In the genomic region with DNA sequence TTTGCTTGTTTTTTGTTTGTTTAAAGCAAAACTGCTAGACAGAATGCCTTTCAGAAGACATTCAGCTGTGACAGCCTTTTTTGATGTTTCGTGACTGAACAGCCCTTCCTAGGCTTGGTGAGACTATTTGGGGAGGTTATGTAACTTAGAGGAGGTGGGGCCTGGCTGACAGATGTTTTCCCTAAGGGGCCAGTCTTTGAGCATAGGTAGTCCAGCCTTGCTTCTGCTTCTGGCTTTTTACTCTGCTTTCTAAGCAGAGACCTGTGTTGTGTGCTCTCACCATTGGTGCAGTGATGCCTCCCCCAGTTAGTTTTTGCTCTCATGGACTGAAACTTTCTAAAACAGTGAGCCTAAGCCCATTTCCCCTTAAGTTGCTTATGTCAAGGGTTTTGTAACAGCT, we compare ENCODE assay signal across 24 mouse cellular contexts. TPM values are rescaled to one million over a fixed set of nuclear protein-coding genes. Genes with fewer than 3 reads are reported as not detected.
DNase-seq lines count a peak whose midpoint lies in the region; ATAC-seq and TF ChIP-seq lines count a peak whose summit lies in the region.
"Had no signal": no experiment of that assay in that cellular context is flagged by ENCODE, and none has a peak within 500 bp of the region (broad histone marks: within the 10 kb centered on the region; RNA-seq: fewer than 3 reads in every experiment).

No protein-coding gene starts in this region.

- no peaks in the 10 kb centered on the region for H3K27me3 ChIP-seq in stomach, embryonic 15.5 days (replicated peaks)
- H3K27me3 ChIP-seq in stomach, postnatal 0 days (ENCODE audit: control insufficient read depth, insufficient read depth, low read length), result no peaks in the 10 kb centered on the region
- H3K27me3 ChIP-seq in liver, embryonic 15.5 days, result no peaks in the 10 kb centered on the region
- H3K27me3 ChIP-seq: heart, embryonic 15.5 days; hindbrain, embryonic 15.5 days; kidney, embryonic 15.5 days; limb, embryonic 12.5 days; midbrain, embryonic 13.5 days had no signal

- no peaks in the 10 kb centered on the region for H3K9me3 ChIP-seq in stomach, embryonic 15.5 days
- no peaks in the 10 kb centered on the region for H3K9me3 ChIP-seq in stomach, postnatal 0 days (ENCODE audit: control insufficient read depth, low read length)
- no peaks in the 10 kb centered on the region for H3K9me3 ChIP-seq in liver, embryonic 15.5 days (replicated peaks)
- H3K9me3 ChIP-seq: embryonic facial prominence, embryonic 10.5 days; heart, embryonic 15.5 days; hindbrain, embryonic 15.5 days; kidney, embryonic 15.5 days; limb, embryonic 12.5 days; midbrain, embryonic 13.5 days had no signal

- H3K4me2 ChIP-seq in stomach, embryonic 15.5 days, result no peak overlapping the region
- no peak overlapping the region for H3K4me2 ChIP-seq in stomach, postnatal 0 days (replicated peaks; ENCODE audit: low read depth)
- peak overlapping the region; percentile 51 for H3K4me2 ChIP-seq in liver, embryonic 15.5 days
- H3K4me2 ChIP-seq: heart, embryonic 15.5 days; hindbrain, embryonic 15.5 days; kidney, embryonic 15.5 days; limb, embryonic 12.5 days; midbrain, embryonic 13.5 days had no signal

- H3K36me3 ChIP-seq in stomach, embryonic 15.5 days, result no peaks in the 10 kb centered on the region
- no peaks in the 10 kb centered on the region for H3K36me3 ChIP-seq in stomach, postnatal 0 days (ENCODE audit: control insufficient read depth, insufficient read depth, low read length)
- no peaks in the 10 kb centered on the region for H3K36me3 ChIP-seq in liver, embryonic 15.5 days (replicated peaks)
- H3K36me3 ChIP-seq: heart, embryonic 15.5 days; hindbrain, embryonic 15.5 days; kidney, embryonic 15.5 days; limb, embryonic 12.5 days; midbrain, embryonic 13.5 days had no signal

- DNase-seq in stomach, postnatal 0 days (ENCODE audit: low spot score), result no peak
- DNase-seq in retina, postnatal 1 day, result no peak
- DNase-seq in adrenal gland, postnatal 10 days, result no peak
- DNase-seq in right cerebral cortex, postnatal 4 days, result no peak
- DNase-seq: cerebellum, adult 2 months; cerebellum, postnatal 36 days; gastrocnemius, postnatal 25 days; heart, postnatal 4 days; kidney, postnatal 4 days; right cerebral cortex, postnatal 14 days; thymus, postnatal 14 days had no signal

- H3K27ac ChIP-seq in stomach, embryonic 15.5 days, result no peak overlapping the region
- H3K27ac ChIP-seq in stomach, postnatal 0 days (replicated peaks), result no peak overlapping the region
- peak overlapping the region; percentile 93 for H3K27ac ChIP-seq in liver, embryonic 15.5 days (replicated peaks)
- H3K27ac ChIP-seq: embryonic facial prominence, embryonic 10.5 days; heart, embryonic 15.5 days; hindbrain, embryonic 15.5 days; kidney, embryonic 15.5 days; limb, embryonic 12.5 days; macrophage; midbrain, embryonic 13.5 days had no signal

- no peak overlapping the region for H3K4me3 ChIP-seq in stomach, embryonic 15.5 days (replicated peaks)
- no peak overlapping the region for H3K4me3 ChIP-seq in stomach, postnatal 0 days (ENCODE audit: low read depth, low read length)
- H3K4me3 ChIP-seq in liver, embryonic 15.5 days (replicated peaks), result peak overlapping the region; percentile 12; the same call in 1 of the 2 replicates
- H3K4me3 ChIP-seq: embryonic facial prominence, embryonic 10.5 days; heart, embryonic 15.5 days; hindbrain, embryonic 15.5 days; kidney, embryonic 15.5 days; limb, embryonic 12.5 days; midbrain, embryonic 13.5 days had no signal

- H3K9ac ChIP-seq in stomach, embryonic 15.5 days, result no peak overlapping the region
- no peak overlapping the region for H3K9ac ChIP-seq in stomach, postnatal 0 days (ENCODE audit: low read length)
- peak overlapping the region; percentile 42; the same call in 1 of the 2 replicates for H3K9ac ChIP-seq in liver, embryonic 15.5 days
- H3K9ac ChIP-seq: heart, embryonic 15.5 days; hindbrain, embryonic 15.5 days; kidney, embryonic 15.5 days; limb, embryonic 12.5 days; midbrain, embryonic 13.5 days had no signal

- no peak for TF ChIP-seq EP300 in stomach, postnatal 0 days (optimal IDR thresholded peaks at IDR 0.05)

- 83% methylated on average over 1 of the region's 1 CpGs for whole genome bisulfite sequencing in stomach, embryonic 15.5 days
- 81% methylated on average over 1 of the region's 1 CpGs for WGBS in stomach, postnatal 0 days
- 65% methylated on average over 1 of the region's 1 CpGs for WGBS in liver, embryonic 15.5 days (ENCODE audit: insufficient replicate concordance)

- H3K4me1 ChIP-seq in stomach, embryonic 15.5 days, result no peaks in the 10 kb centered on the region
- H3K4me1 ChIP-seq in stomach, postnatal 0 days (replicated peaks; ENCODE audit: control insufficient read depth, insufficient read depth), result no peaks in the 10 kb centered on the region
- peaks cover 57% of the 10 kb centered on the region for H3K4me1 ChIP-seq in liver, embryonic 15.5 days (replicated peaks)

- ATAC-seq in stomach, embryonic 15.5 days (ENCODE audit: insufficient read depth, low FRiP score, low read depth), result peak; percentile 79; the same call in 1 of the 2 replicates
- ATAC-seq in stomach, postnatal 0 days (ENCODE audit: low FRiP score, low TSS enrichment), result no peak
- peak; percentile 46 for ATAC-seq in erythroid progenitor cell, adult 5-6 weeks (replicated peaks; ENCODE audit: low FRiP score, poor library complexity, severe bottlenecking)
- ATAC-seq in liver, embryonic 15.5 days (ENCODE audit: insufficient read depth), result peak; percentile 65
- ATAC-seq: CD4-positive, CD25-positive, alpha-beta regulatory T cell, adult 4 months; forebrain, embryonic 14.5 days; intestine, embryonic 16.5 days; midbrain, embryonic 13.5 days had no signal

- no peak for TF ChIP-seq CTCF in stomach, postnatal 0 days (IDR thresholded peaks at IDR 0.05; ENCODE audit: low read depth)

RNA-seq across cellular contexts. Expression of a gene that starts 14.1 kb away (rescaled TPM):
- polyA plus RNA-seq in stomach, embryonic 15.5 days (2015; fragmentation: Nextera tagmentation; extraction: Ambion mirVana), result 121 and 123 TPM in 2 replicates
- polyA plus RNA-seq in stomach, postnatal 0 days (2015; fragmentation: Nextera tagmentation; extraction: Ambion mirVana), result 54.0 and 55.6 TPM in 2 replicates
- total RNA-seq in erythroid progenitor cell, adult 5-6 weeks (2015; ENCODE audit: low replicate concordance), result 89.0 and 153 TPM in 2 replicates
- total RNA-seq in erythroid progenitor cell, adult 5-6 weeks (2017; ENCODE audit: low replicate concordance), result 110 and 122 TPM in 2 replicates
- 88.8 and 97.1 TPM in 2 replicates for polyA plus RNA-seq in liver, embryonic 15.5 days (2015; fragmentation: Nextera tagmentation; extraction: Ambion mirVana)
- total RNA-seq in adrenal gland, postnatal 10 days (2021), result 10 to 100 TPM; 50.5 to 57.5 TPM
